Mouse (Mus musculus): Measurements from ENCODE around the gene Btbd2.

DNA sequence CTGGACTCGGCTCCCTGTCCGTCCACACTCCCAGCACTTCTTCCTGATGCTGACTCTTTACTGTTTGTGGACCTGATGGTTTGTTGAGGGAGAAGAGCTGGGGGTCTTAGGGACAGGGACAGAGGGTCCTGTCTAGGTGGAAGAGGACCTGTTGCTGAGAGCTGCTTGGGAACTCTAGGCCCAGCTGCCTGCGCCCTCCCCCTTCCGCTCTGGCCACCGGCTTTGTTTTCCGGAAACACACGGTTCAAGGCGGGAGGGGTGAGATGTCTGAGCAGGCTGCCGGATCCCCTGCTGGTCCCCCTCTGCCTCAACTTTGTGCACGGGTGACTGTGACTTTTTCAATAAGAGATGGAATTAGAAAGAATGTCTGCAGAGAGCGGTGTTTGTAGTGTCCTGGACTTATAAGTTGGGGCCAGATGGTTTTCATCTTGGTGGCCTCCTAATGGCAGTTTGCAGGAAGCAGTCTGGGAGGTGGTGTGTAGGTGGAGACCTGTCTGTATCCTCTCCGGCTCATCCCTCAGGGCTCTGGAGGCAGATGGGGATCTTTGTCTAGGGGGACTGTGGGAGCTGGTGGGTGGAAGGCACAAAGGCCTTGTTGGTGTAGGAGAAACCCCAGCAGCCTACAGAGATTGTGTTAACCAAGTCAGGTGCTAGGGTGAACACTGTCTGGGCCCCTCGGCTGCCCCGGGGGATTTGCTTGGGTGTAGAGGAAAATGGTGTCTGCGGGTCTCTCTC is 33.2 kb downstream of the Btbd2 start:
- TF ChIP-seq CTCF (IDR thresholded peaks at IDR 0.05; ENCODE audit: insufficient read depth, low read depth, low read length) (no peak), POLR2A (IDR thresholded peaks at IDR 0.05; ENCODE audit: insufficient read depth, low read depth, low read length) (no peak)

Measured in olfactory bulb, adult 2 months (tissue).